Mouse (Mus musculus): ENCODE measurements around the gene Gtse1. TPM values are rescaled to one million over a fixed set of nuclear protein-coding genes. Genes with fewer than 3 reads are reported as not detected.

The Gtse1 gene
- polyA plus RNA-seq, 1 experiment from 2014 or later: 15.7 TPM

DNA sequence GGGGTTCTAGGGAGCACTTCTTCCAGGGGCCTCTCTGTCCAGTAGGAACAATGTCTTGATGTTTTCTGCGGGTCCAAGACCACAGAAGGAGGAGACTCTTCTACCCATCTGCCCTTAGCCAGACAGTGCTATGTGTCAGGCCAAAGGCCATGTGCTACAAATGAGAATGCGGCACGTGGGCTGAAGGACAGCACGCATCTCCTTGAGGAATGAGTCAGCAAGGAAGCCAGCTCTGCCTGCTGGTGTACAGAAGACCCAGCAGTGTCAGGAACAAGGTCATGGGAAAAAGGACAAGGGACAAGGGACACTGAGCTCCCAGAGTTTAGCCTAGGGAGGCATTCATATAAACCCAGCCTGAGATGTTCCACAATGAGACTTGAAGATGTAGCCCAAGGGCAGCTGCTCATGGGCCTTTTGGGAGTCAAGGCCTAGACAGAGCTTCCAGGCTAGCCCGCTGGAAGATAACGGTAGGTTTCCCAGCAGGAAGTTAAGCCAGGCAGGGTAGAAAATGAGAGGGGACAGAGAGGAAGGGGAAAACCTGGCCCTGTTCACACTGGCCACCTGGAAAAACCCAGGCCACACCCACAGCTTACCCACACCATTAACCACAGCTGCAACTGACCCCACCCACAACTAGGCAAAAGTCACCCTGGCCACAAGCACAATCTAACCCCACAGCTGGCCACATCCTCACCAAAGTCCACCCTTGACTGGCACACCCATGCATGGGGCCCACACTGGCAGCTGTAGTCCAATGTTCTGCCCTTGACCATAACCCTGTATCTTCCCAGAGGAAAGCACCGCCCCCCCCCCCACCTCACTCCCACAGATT is 49.3 kb downstream of the Gtse1 start:
- Histone ChIP-seq H3K4me3 (no peak overlapping the region), H3K27ac (replicated peaks) (no peak overlapping the region), H3K4me1 (no peaks in the 10 kb centered on the region), H3K9me3 (no peaks in the 10 kb centered on the region), H3K36me3 (no peaks in the 10 kb centered on the region), H3K9ac (replicated peaks) (no peak overlapping the region), H3K4me2 (replicated peaks) (no peak overlapping the region), H3K27me3 (no peaks in the 10 kb centered on the region)
- ATAC-seq (replicated peaks): no peak
- WGBS: 95% methylated on average over 7 of the region's 7 CpGs

- 96% methylated on average over 3 of the region's 3 CpGs for WGBS
- Histone ChIP-seq H3K4me3 (no peak overlapping the region), H3K27me3 (no peaks in the 10 kb centered on the region), H3K27ac (replicated peaks) (no peak overlapping the region), H3K4me1 (no peaks in the 10 kb centered on the region), H3K9me3 (no peaks in the 10 kb centered on the region), H3K4me2 (replicated peaks) (no peak overlapping the region), H3K9ac (replicated peaks) (no peak overlapping the region), H3K36me3 (no peaks in the 10 kb centered on the region)
- ATAC-seq (replicated peaks): no peak
Measured at GRCm38 (mm10) chr15:85909492-85909829, 49.9 kb downstream of the Gtse1 start.

- ATAC-seq (replicated peaks): no peak
- Histone ChIP-seq H3K4me2 (replicated peaks) (no peak overlapping the region), H3K36me3 (no peaks in the 10 kb centered on the region), H3K4me3 (no peak overlapping the region), H3K4me1 (no peaks in the 10 kb centered on the region), H3K9ac (replicated peaks) (no peak overlapping the region), H3K27ac (replicated peaks) (no peak overlapping the region), H3K27me3 (no peaks in the 10 kb centered on the region), H3K9me3 (no peaks in the 10 kb centered on the region)
- WGBS: 56% methylated on average over 10 of the region's 10 CpGs
Measured at GRCm38 (mm10) chr15:85909931-85910330, 50.4 kb downstream of the Gtse1 start.

- H3K4me2 ChIP-seq (replicated peaks): no peak overlapping the region
- H3K9ac ChIP-seq (replicated peaks): no peak overlapping the region
- ATAC-seq (replicated peaks): no peak
- H3K4me3 ChIP-seq: no peak overlapping the region
- no peaks in the 10 kb centered on the region for H3K4me1 ChIP-seq
- WGBS: 27% methylated on average over 2 of the region's 2 CpGs
- H3K27ac ChIP-seq (replicated peaks): no peak overlapping the region
- H3K27me3 ChIP-seq: no peaks in the 10 kb centered on the region
- no peaks in the 10 kb centered on the region for H3K9me3 ChIP-seq
- no peaks in the 10 kb centered on the region for H3K36me3 ChIP-seq
Measured at GRCm38 (mm10) chr15:85913605-85914004, 54.1 kb downstream of the Gtse1 start.

DNA sequence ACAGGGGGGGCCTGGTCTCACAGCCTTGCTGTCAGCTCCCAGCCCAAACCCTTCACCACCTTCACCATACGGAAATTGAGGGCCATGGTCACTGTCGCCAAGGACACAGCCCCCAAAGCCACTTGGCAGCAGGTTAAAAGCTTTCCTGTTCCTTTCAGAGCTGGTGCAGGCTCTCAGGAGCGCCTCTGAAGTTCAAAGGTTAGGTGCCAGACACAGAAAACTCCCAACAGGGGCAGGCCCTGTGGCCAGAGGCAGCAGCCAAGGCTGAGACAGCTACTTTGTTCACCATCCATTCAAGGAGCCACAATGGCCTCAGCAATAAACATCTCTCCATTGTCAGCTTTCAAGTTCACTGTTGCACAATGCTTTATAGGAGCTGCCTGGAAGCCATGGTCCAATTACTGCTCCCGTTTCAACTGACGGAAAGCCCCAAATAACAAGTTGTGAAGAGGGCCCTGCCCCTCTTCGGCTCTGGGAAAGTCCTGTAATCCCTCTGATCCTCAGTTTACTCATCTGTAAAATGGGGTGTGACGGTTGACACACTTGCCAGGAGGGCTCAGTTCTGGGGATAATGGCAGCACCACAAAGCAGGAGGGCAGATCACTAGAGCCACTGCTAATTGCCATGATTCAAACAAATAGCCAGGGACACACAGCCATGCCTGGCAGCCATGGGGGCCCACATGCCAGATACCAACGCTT is 59.8 kb downstream of the Gtse1 start:
- WGBS: 31% methylated on average over 8 of the region's 8 CpGs
- no peak for ATAC-seq (replicated peaks)
- Histone ChIP-seq H3K9me3 (no peaks in the 10 kb centered on the region), H3K4me2 (replicated peaks) (no peak overlapping the region), H3K4me1 (no peaks in the 10 kb centered on the region), H3K36me3 (no peaks in the 10 kb centered on the region), H3K9ac (replicated peaks) (no peak overlapping the region), H3K4me3 (no peak overlapping the region), H3K27ac (replicated peaks) (no peak overlapping the region; the same call in 1 of the 2 replicates), H3K27me3 (no peaks in the 10 kb centered on the region)

- no peak for ATAC-seq (replicated peaks)
- 37% methylated on average over 8 of the region's 8 CpGs for WGBS
- Histone ChIP-seq H3K4me1 (no peaks in the 10 kb centered on the region), H3K36me3 (0 out of 2 replicates have a peak, but pooled peaks cover 5% of the 10 kb centered on the region), H3K9ac (replicated peaks) (no peak overlapping the region), H3K4me2 (replicated peaks) (no peak overlapping the region), H3K27ac (replicated peaks) (no peak overlapping the region; the same call in 1 of the 2 replicates), H3K9me3 (no peaks in the 10 kb centered on the region), H3K27me3 (no peaks in the 10 kb centered on the region), H3K4me3 (no peak overlapping the region)
Measured at GRCm38 (mm10) chr15:85919892-85920248, 60.3 kb downstream of the Gtse1 start.

GRCm38 (mm10) chr15:85921855-85922254 is 62.3 kb downstream of the Gtse1 start:
- Histone ChIP-seq H3K27me3 (no peaks in the 10 kb centered on the region), H3K27ac (replicated peaks) (no peak overlapping the region), H3K9ac (replicated peaks) (no peak overlapping the region), H3K9me3 (no peaks in the 10 kb centered on the region), H3K4me2 (replicated peaks) (no peak overlapping the region), H3K36me3 (0 out of 2 replicates have a peak, but pooled peaks cover 6% of the 10 kb centered on the region), H3K4me1 (no peaks in the 10 kb centered on the region), H3K4me3 (no peak overlapping the region)
- no peak for ATAC-seq (replicated peaks)
- 94% methylated on average over 11 of the region's 11 CpGs for WGBS

Other genes with a start within 250 kb of the Gtse1 start
- gene Ppara, start 124.8 kb upstream of the Gtse1 start, polyA plus RNA-seq (2015; fragmentation: Nextera tagmentation; extraction: Ambion mirVana): 1.4 and 1.5 TPM in 2 replicates
- gene Cdpf1, start 48.0 kb upstream of the Gtse1 start, polyA plus RNA-seq (2015; fragmentation: Nextera tagmentation; extraction: Ambion mirVana): 22.8 and 24.3 TPM in 2 replicates
- gene Pkdrej, start 38.0 kb upstream of the Gtse1 start, polyA plus RNA-seq (2015; fragmentation: Nextera tagmentation; extraction: Ambion mirVana): 0.04 and 0.06 TPM in 2 replicates
- gene Ttc38, start 27.4 kb upstream of the Gtse1 start, polyA plus RNA-seq (2015; fragmentation: Nextera tagmentation; extraction: Ambion mirVana): 2.9 and 3.6 TPM in 2 replicates
- gene Trmu, start 19.6 kb downstream of the Gtse1 start, polyA plus RNA-seq (2015; fragmentation: Nextera tagmentation; extraction: Ambion mirVana): 51.6 and 54.0 TPM in 2 replicates
- gene Celsr1, start 174.0 kb downstream of the Gtse1 start, polyA plus RNA-seq (2015; fragmentation: Nextera tagmentation; extraction: Ambion mirVana): 5.8 and 7.2 TPM in 2 replicates
- 48.8 and 52.9 TPM in 2 replicates for gene Gramd4, start 197.9 kb downstream of the Gtse1 start, polyA plus RNA-seq (2015; fragmentation: Nextera tagmentation; extraction: Ambion mirVana)